Mouse (Mus musculus): ENCODE measurements around the gene Mctp1.

Gene Mctp1

DNA sequence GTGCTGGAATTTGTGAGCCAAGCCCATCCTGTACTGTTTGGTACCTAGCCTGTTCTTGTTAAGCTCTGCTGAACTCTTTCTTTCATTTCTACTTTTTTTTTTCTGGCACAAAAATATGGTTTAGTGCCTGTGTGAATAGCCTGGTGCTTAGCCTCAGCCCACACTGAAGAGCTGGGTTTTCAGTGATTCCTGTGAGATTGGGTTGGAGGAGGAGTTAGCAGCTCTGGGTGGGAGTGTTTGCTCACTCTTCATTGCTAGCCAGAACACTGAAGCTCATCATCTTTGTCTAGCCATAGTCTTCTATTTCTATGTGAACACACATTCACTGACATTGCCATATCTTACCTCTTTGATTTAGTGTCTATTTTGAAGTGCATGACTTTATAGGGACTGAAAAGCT is 225.1 kb downstream of the Mctp1 start:
- DNase-seq (ENCODE audit: low spot score in 2 of 2), result peak in 1 of 2 experiments; percentile 16

GRCm38 (mm10) chr13:76611499-76611898 is 227.2 kb downstream of the Mctp1 start:
- no peak for DNase-seq (ENCODE audit: low spot score in 2 of 2)

DNA sequence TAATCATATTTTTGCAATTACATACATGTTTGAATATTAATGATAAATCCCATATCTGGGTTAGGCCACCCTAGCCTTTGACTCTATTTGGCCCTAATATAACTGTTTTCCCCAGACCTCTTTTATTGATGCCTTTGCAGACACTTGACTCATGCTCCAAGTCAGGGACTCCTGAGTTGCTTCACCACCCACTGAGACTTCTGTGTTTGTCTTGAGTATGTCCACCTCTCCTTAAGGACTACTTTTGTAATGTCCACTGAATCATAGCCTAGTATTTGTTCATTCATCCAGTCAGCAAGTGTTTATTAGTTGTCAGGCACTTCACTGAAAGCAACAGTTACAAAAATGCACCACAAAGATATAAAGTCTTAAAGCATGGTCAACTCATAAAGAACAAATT is 235.8 kb downstream of the Mctp1 start:
- no peak for DNase-seq (ENCODE audit: low spot score in 2 of 2)

- DNase-seq (ENCODE audit: low spot score in 2 of 2), result no peak
Observed at GRCm38 (mm10) chr13:76620525-76620924, 236.2 kb downstream of the Mctp1 start.

- DNase-seq (ENCODE audit: low spot score in 2 of 2), result no peak
Observed at GRCm38 (mm10) chr13:76633707-76634106, 249.4 kb downstream of the Mctp1 start.

DNA sequence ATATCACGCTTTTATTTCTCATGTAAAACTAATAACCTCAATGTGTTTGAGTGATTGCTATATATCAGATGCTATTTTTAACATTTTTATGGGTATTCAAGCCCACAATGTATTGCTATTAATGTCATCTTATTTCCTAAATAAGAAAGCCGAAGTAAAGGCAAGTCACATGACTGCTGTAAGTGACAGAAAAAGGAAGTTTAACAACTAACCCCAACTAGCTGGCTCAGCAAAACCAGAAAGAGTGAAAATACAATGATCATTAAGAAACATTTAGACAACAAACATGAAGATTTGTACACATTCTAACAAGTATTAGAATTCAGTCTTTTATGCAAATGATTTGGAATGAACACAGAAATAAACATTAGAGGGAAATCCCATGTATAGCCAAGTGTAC is 253.9 kb downstream of the Mctp1 start:
- DNase-seq (ENCODE audit: low spot score in 2 of 2), result no peak

- DNase-seq (ENCODE audit: low spot score in 2 of 2), result no peak
Observed at GRCm38 (mm10) chr13:76659523-76659922, 275.2 kb downstream of the Mctp1 start.

GRCm38 (mm10) chr13:76681286-76681685 is 297.0 kb downstream of the Mctp1 start:
- DNase-seq (ENCODE audit: low spot score in 2 of 2), result no peak

GRCm38 (mm10) chr13:76689349-76689748 is 305.0 kb downstream of the Mctp1 start:
- DNase-seq (ENCODE audit: low spot score in 2 of 2), result no peak

GRCm38 (mm10) chr13:76690143-76690542 is 305.8 kb downstream of the Mctp1 start:
- DNase-seq (ENCODE audit: low spot score in 2 of 2), result no peak

- no peak for DNase-seq (ENCODE audit: low spot score in 2 of 2)
Observed at GRCm38 (mm10) chr13:76690697-76691096, 306.4 kb downstream of the Mctp1 start.

DNA sequence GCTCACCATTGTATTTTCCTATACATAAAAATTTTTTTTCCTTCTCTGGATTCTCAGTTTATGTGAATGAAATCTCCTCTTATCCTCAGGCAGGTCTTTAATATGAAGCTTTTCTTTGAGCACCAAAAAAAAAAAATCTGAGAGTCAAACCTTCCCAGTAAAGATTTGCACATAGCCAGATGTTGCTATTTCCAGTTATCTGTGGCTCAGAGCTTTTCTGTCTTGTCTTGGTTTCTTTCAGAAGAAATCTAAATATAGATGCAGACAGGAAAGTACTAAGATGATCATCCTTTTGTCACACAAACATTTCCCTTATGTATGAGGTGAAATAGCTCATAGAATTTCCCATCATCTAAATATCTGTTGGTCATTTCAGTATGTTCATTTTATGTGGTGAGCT is 349.7 kb downstream of the Mctp1 start:
- DNase-seq (ENCODE audit: low spot score in 2 of 2), result no peak

- DNase-seq (ENCODE audit: low spot score in 2 of 2), result no peak
Observed at GRCm38 (mm10) chr13:76750663-76751429, 366.5 kb downstream of the Mctp1 start.

- peak in 1 of 2 experiments; percentile 56 for DNase-seq (ENCODE audit: low spot score in 2 of 2)
Observed at GRCm38 (mm10) chr13:76759832-76760490, 375.6 kb downstream of the Mctp1 start.

DNA sequence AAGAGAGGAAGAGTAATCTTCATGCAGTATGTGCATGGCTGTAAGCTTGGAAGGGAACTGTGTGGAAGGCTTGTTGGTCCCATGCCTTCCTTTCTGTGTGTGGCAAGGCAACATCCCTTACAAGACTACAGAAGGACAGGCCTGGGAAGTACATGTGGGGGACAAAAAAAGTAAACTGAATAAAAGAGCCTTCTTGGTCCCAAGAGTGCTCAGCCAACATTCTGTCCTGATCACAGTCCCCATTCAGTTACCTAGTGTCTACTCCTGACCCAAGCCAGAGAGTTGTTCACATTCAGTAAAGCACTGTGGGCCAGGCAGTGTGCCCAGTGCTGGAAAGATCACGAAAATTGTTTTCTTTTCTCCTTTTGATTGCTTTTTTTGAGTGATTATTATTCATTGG is 415.3 kb downstream of the Mctp1 start:
- no peak for DNase-seq (ENCODE audit: low spot score in 2 of 2)

- no peak for DNase-seq (ENCODE audit: low spot score in 2 of 2)
Observed at GRCm38 (mm10) chr13:76801126-76801632, 416.8 kb downstream of the Mctp1 start.

DNA sequence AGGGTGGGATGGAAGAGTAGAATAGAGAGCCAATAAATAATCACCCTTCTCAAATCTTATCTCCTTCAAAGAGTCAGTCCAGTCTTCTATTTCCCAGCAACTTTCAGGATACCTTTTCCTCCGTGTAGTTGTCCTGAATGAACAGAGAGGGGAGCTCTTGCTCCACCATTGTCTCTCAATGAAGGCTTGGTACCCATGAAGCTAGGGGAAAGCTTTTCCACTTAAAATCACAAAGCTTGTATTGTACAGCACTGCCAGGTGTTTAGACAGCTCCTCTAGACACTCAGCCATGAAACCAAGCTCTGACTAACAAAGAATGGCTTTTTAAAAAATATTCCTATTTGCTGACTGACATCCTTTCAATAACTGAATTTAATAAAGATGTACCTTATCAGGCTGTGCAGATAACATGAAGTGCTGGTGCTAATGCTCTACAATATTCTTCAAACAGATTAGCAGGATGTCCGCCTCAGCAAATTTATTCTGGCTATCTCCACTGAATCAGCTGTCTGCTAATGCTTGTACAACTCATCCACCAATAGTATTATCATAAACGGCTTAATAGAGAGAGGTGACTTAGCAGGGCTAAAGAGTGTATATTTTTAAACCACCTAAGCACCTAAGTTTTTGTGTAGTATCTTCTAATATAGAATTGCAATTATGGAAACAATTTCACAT is 417.9 kb downstream of the Mctp1 start:
- peak in 1 of 2 experiments; percentile 47 for DNase-seq (ENCODE audit: low spot score in 2 of 2)

GRCm38 (mm10) chr13:76802926-76803325 is 418.6 kb downstream of the Mctp1 start:
- DNase-seq (ENCODE audit: low spot score in 2 of 2), result no peak

DNA sequence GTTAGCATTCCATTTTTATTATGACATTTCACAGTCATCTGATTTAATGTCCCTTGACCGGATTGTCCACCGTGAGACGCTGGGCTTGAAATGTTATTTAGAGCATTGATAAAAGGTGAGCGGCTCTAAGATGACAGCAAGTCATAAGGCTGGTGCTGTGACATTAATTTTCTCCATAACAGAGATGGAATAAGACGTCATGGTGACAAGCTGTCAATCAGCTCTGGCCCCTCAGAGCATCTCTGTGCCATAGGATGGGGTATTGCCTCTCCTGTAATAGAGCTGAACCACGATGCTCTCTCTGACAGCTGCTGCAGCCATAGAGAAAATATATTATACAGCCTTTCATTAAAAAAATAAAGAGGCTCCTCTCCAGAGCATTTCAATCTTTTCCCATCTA is 419.5 kb downstream of the Mctp1 start:
- no peak for DNase-seq (ENCODE audit: low spot score in 2 of 2)

DNA sequence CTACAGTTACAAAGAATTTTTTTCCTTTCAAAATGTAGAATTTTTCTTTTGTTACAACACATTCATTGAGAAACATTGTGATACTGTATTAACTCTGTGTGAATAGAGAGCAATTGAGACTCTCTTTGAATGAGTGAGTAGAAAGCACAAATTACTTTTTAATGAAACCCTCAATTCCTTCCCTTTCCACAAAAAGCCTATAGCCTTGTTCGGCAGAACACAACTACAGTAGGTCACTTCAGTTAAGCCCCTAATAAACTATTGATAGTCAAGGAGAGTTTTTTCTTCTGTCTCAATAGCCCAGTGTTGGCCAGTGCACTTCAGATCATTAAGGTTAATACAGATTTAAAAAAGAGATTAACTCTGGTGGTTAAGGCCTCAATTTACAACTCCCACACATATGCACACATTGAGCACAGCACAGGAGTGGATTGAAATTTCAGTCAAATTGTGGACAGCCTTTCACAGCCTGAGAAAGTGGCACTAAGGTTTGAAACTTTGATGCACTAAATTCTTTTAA is 424.6 kb downstream of the Mctp1 start:
- DNase-seq (ENCODE audit: low spot score in 2 of 2), result no peak

GRCm38 (mm10) chr13:76809802-76810201 is 425.5 kb downstream of the Mctp1 start:
- no peak for DNase-seq (ENCODE audit: low spot score in 2 of 2)

- peak in 1 of 2 experiments; percentile 11 for DNase-seq (ENCODE audit: low spot score in 2 of 2)
Observed at GRCm38 (mm10) chr13:76810496-76810939, 426.2 kb downstream of the Mctp1 start.

Data from left cerebral cortex, adult 9 months (tissue).